Mouse (Mus musculus) megakaryocyte, embryonic 14.5 days (primary cell): Measurements from ENCODE around the gene Nipal4.

Source experiments
- FLI1 ChIP-seq: IDR thresholded peaks from 2 replicates; pipeline ENCODE4 v1.6.1; 2012; ENCODE audit warnings: low read length, inconsistent platforms, mixed read lengths
- GATA1 ChIP-seq: IDR thresholded peaks from 3 replicates; pipeline ENCODE4 v1.6.1; 2012; ENCODE audit warnings: mixed read lengths, low read length, inconsistent platforms, borderline replicate concordance

DNA sequence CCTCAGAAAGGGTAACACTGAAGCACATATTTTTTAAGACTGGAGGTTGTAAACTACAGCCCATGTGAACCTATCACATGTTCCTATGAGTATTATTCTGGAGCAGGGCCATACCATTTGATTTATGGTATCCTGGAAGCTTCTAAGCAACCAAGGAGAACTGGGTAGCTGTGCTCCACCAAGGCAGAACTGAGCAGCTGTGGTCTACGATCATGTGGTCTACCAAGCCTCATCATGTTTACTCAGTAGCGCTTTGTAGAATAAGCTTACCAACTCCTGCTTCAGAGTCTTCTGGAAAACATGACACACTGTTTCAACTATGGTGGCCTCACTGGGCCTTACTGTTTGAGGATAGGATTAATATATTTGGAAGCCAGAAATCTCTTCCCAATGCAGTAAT is 49.8 kb downstream of the Nipal4 start:
- TF ChIP-seq GATA1 (no peak), FLI1 (no peak)
